Mouse (Mus musculus) myocyte (in vitro differentiated cells): ENCODE measurements at regions not wholly inside any gene's neighbourhood (a gene's known extent, or its start where the extent isn't known, plus 50 kb on each side); places are given as distances from the start of the nearest gene placed in this dataset.

ENCODE experiments used
- CEBPB ChIP-seq: IDR thresholded peaks from 2 replicates; pipeline ENCODE4 v1.6.1; 2011; ENCODE audit warnings: mild to moderate bottlenecking, moderate library complexity; ENCODE audit not compliant: poor library complexity, insufficient read depth, severe bottlenecking
- E2F4 ChIP-seq: IDR thresholded peaks from one replicate; pipeline ENCODE4 v1.6.1; 2011; ENCODE audit warnings: mild to moderate bottlenecking, control low read depth, moderate library complexity; ENCODE audit not compliant: insufficient read depth
- MAX ChIP-seq: IDR thresholded peaks from one replicate; pipeline ENCODE4 v1.6.1; 2011; ENCODE audit warnings: low read depth, mild to moderate bottlenecking, control low read depth
- MYOD1 ChIP-seq, 3 experiments: IDR thresholded peaks; one replicate each; pipeline ENCODE4 v1.6.1; 2011; ENCODE audit warnings: control low read depth in 2 of 3, low read depth in 2 of 3, mild to moderate bottlenecking in 2 of 3, moderate library complexity in 1 of 3; ENCODE audit not compliant: insufficient read length in 2 of 3, control insufficient read depth in 1 of 3
- POLR2A ChIP-seq: IDR thresholded peaks from one replicate; pipeline ENCODE4 v1.6.1; 2011; ENCODE audit warnings: low read depth, mild to moderate bottlenecking, control low read depth, moderate library complexity; ENCODE audit not compliant: insufficient read length
- TCF12 ChIP-seq: IDR thresholded peaks from one replicate; pipeline ENCODE4 v1.6.1; 2011; ENCODE audit warnings: mild to moderate bottlenecking, control low read depth; ENCODE audit not compliant: poor library complexity, insufficient read depth, severe bottlenecking
- USF1 ChIP-seq: IDR thresholded peaks from one replicate; pipeline ENCODE4 v1.6.1; 2011; ENCODE audit warnings: low read depth, mild to moderate bottlenecking, control low read depth, moderate library complexity

GRCm38 (mm10) chr3:128471111-128471510, 575.0 kb upstream of the Fam241a start:
- TF ChIP-seq USF1 (no peak), POLR2A (no peak), TCF12 (no peak), MAX (no peak), CEBPB (no peak), E2F4 (no peak), MYOD1 (IDR thresholded peaks at IDR 0.05; ENCODE audit: control insufficient read depth in 1 of 3, insufficient read length in 2 of 3, low read depth in 2 of 3) (no peak)
